ENCODE assay signal across 20 mouse cellular contexts in genomic region chr1:165755194-165755593, GRCm38 (mm10). TPM values are rescaled to one million over a fixed set of nuclear protein-coding genes. Genes with fewer than 3 reads are reported as not detected.
A peak's percentile ranks its signal among the peaks of the same experiment; 100 is the strongest.
DNase-seq lines count a peak whose midpoint lies in the region; ATAC-seq and TF ChIP-seq lines count a peak whose summit lies in the region.
"Had no signal": no experiment of that assay in that cellular context is flagged by ENCODE, and none has a peak within 500 bp of the region (broad histone marks: within the 10 kb centered on the region; RNA-seq: fewer than 3 reads in every experiment).

No protein-coding gene starts in this region.

- no peaks in the 10 kb centered on the region for H3K9me3 ChIP-seq in intestine, embryonic 14.5 days (ENCODE audit: control insufficient read depth, low read length)
- H3K9me3 ChIP-seq in intestine, embryonic 15.5 days = no peaks in the 10 kb centered on the region
- H3K9me3 ChIP-seq in kidney, postnatal 0 days (replicated peaks; ENCODE audit: low read length) = no peaks in the 10 kb centered on the region
- no peaks in the 10 kb centered on the region for H3K9me3 ChIP-seq in midbrain, embryonic 11.5 days (ENCODE audit: control insufficient read depth, low read length)
- no peaks in the 10 kb centered on the region for H3K9me3 ChIP-seq in midbrain, embryonic 10.5 days (replicated peaks)
- H3K9me3 ChIP-seq: embryonic facial prominence, embryonic 10.5 days; forebrain, embryonic 13.5 days; forebrain, embryonic 15.5 days had no signal

- H3K27ac ChIP-seq in intestine, embryonic 14.5 days (ENCODE audit: low read depth) = no peak overlapping the region
- H3K27ac ChIP-seq in intestine, embryonic 15.5 days = no peak overlapping the region
- no peak overlapping the region for H3K27ac ChIP-seq in kidney, postnatal 0 days
- H3K27ac ChIP-seq in midbrain, embryonic 11.5 days (ENCODE audit: low read depth, low read length) = no peak overlapping the region
- no peak overlapping the region for H3K27ac ChIP-seq in midbrain, embryonic 10.5 days (replicated peaks)
- H3K27ac ChIP-seq: embryonic facial prominence, embryonic 10.5 days; embryonic facial prominence, embryonic 12.5 days; forebrain, embryonic 13.5 days; forebrain, embryonic 15.5 days had no signal

- H3K4me2 ChIP-seq in intestine, embryonic 14.5 days (ENCODE audit: low read length) = no peak overlapping the region
- H3K4me2 ChIP-seq in intestine, embryonic 15.5 days (replicated peaks) = no peak overlapping the region
- H3K4me2 ChIP-seq in kidney, postnatal 0 days (ENCODE audit: low read length) = no peak overlapping the region
- no peak overlapping the region for H3K4me2 ChIP-seq in midbrain, embryonic 11.5 days
- H3K4me2 ChIP-seq: embryonic facial prominence, embryonic 12.5 days; forebrain, embryonic 13.5 days; forebrain, embryonic 15.5 days had no signal

- no peak overlapping the region for H3K4me3 ChIP-seq in intestine, embryonic 14.5 days (ENCODE audit: low read depth, low read length)
- no peak overlapping the region for H3K4me3 ChIP-seq in intestine, embryonic 15.5 days (replicated peaks)
- H3K4me3 ChIP-seq in kidney, postnatal 0 days (replicated peaks; ENCODE audit: low read depth, low read length) = no peak overlapping the region
- H3K4me3 ChIP-seq in midbrain, embryonic 11.5 days (ENCODE audit: low read depth, low read length) = no peak overlapping the region
- H3K4me3 ChIP-seq in midbrain, embryonic 10.5 days = no peak overlapping the region
- H3K4me3 ChIP-seq: embryonic facial prominence, embryonic 10.5 days; embryonic facial prominence, embryonic 12.5 days; forebrain, embryonic 13.5 days; forebrain, embryonic 15.5 days had no signal

- H3K4me1 ChIP-seq in intestine, embryonic 14.5 days (replicated peaks; ENCODE audit: control insufficient read depth, insufficient read depth, low read length) = 0 out of 2 replicates have a peak, but pooled peaks cover 4% of the 10 kb centered on the region
- no peaks in the 10 kb centered on the region for H3K4me1 ChIP-seq in intestine, embryonic 15.5 days (replicated peaks)
- H3K4me1 ChIP-seq in kidney, postnatal 0 days (replicated peaks; ENCODE audit: insufficient read depth, low read length) = no peaks in the 10 kb centered on the region
- H3K4me1 ChIP-seq in midbrain, embryonic 11.5 days (ENCODE audit: control insufficient read depth, insufficient read depth, low read length) = no peaks in the 10 kb centered on the region
- H3K4me1 ChIP-seq in midbrain, embryonic 10.5 days = no peaks in the 10 kb centered on the region
- H3K4me1 ChIP-seq: embryonic facial prominence, embryonic 12.5 days; forebrain, embryonic 13.5 days; forebrain, embryonic 15.5 days had no signal

- WGBS in intestine, embryonic 14.5 days = 33% methylated on average over 4 of the region's 4 CpGs
- WGBS in intestine, embryonic 15.5 days = 34% methylated on average over 4 of the region's 4 CpGs
- 23% methylated on average over 4 of the region's 4 CpGs for WGBS in kidney, postnatal 0 days
- WGBS in midbrain, embryonic 11.5 days = 80% methylated on average over 4 of the region's 4 CpGs
- 78% methylated on average over 4 of the region's 4 CpGs for WGBS in midbrain, embryonic 10.5 days

- no peaks in the 10 kb centered on the region for H3K36me3 ChIP-seq in intestine, embryonic 14.5 days (ENCODE audit: control insufficient read depth, insufficient read depth, low read length)
- no peaks in the 10 kb centered on the region for H3K36me3 ChIP-seq in intestine, embryonic 15.5 days
- H3K36me3 ChIP-seq in kidney, postnatal 0 days (ENCODE audit: insufficient read depth, low read length) = no peaks in the 10 kb centered on the region
- no peaks in the 10 kb centered on the region for H3K36me3 ChIP-seq in midbrain, embryonic 11.5 days (ENCODE audit: control insufficient read depth, insufficient read depth, low read length)
- H3K36me3 ChIP-seq in midbrain, embryonic 10.5 days = no peaks in the 10 kb centered on the region
- H3K36me3 ChIP-seq: embryonic facial prominence, embryonic 10.5 days; embryonic facial prominence, embryonic 12.5 days; forebrain, embryonic 15.5 days had no signal

- no peak for ATAC-seq in intestine, embryonic 14.5 days (replicated peaks; ENCODE audit: low FRiP score, low TSS enrichment, low read depth)
- ATAC-seq in intestine, embryonic 15.5 days = no peak
- no peak for ATAC-seq in kidney, postnatal 0 days (replicated peaks; ENCODE audit: low FRiP score, low read depth)
- ATAC-seq in midbrain, embryonic 11.5 days (ENCODE audit: low FRiP score) = no peak
- ATAC-seq: activated CD4-positive, CD25-positive, alpha-beta regulatory T cell, adult 4 months; forebrain, embryonic 13.5 days; forebrain, embryonic 15.5 days had no signal

- no peak for TF ChIP-seq CTCF in kidney, postnatal 0 days (IDR thresholded peaks at IDR 0.05; ENCODE audit: low read depth)

- peak; percentile 20 for DNase-seq in intestine, embryonic 14.5 days (ENCODE audit: low spot score)
- DNase-seq in kidney, postnatal 0 days (ENCODE audit: low spot score) = peak; percentile 76
- no peak for DNase-seq in kidney, postnatal 10 days
- peak; percentile 60 for DNase-seq in midbrain, embryonic 11.5 days (ENCODE audit: low spot score, missing footprints)
- no peak for DNase-seq in midbrain, embryonic 10.5 days (ENCODE audit: low spot score)
- DNase-seq in spleen, adult 18-20 months = no peak
- DNase-seq: adrenal gland, adult 8-10 months; adrenal gland, postnatal 14 days; adrenal gland, postnatal 36 days; cerebellum, adult 11-12 months; cerebellum, adult 2 months; cerebellum, adult 9-10 months; cerebellum, postnatal 10 days; cerebellum, postnatal 25 days had no signal

- H3K9ac ChIP-seq in intestine, embryonic 14.5 days (ENCODE audit: low read length) = no peak overlapping the region
- no peak overlapping the region for H3K9ac ChIP-seq in intestine, embryonic 15.5 days
- no peak overlapping the region for H3K9ac ChIP-seq in kidney, postnatal 0 days (ENCODE audit: low read depth, low read length)
- no peak overlapping the region for H3K9ac ChIP-seq in midbrain, embryonic 11.5 days (ENCODE audit: low read length)
- H3K9ac ChIP-seq: embryonic facial prominence, embryonic 12.5 days; forebrain, embryonic 13.5 days; forebrain, embryonic 15.5 days had no signal

- no peaks in the 10 kb centered on the region for H3K27me3 ChIP-seq in intestine, embryonic 14.5 days (replicated peaks; ENCODE audit: control insufficient read depth, insufficient read depth, low read length)
- H3K27me3 ChIP-seq in intestine, embryonic 15.5 days (replicated peaks) = no peaks in the 10 kb centered on the region
- H3K27me3 ChIP-seq in kidney, postnatal 0 days (ENCODE audit: insufficient read depth, low read length) = no peaks in the 10 kb centered on the region
- H3K27me3 ChIP-seq in midbrain, embryonic 11.5 days (ENCODE audit: control insufficient read depth, insufficient read depth, low read length) = no peaks in the 10 kb centered on the region
- no peaks in the 10 kb centered on the region for H3K27me3 ChIP-seq in midbrain, embryonic 10.5 days (ENCODE audit: low read depth, poor library complexity, severe bottlenecking)
- H3K27me3 ChIP-seq: embryonic facial prominence, embryonic 12.5 days; forebrain, embryonic 13.5 days; forebrain, embryonic 15.5 days had no signal

RNA-seq across cellular contexts. Expression of gene Creg1, which starts 8.4 kb away (rescaled TPM):
- 78.7 and 81.2 TPM in 2 replicates for polyA plus RNA-seq in intestine, embryonic 14.5 days (2014; fragmentation: Nextera tagmentation; extraction: Ambion mirVana)
- 101 and 124 TPM in 2 replicates for polyA plus RNA-seq in intestine, embryonic 15.5 days (2015; fragmentation: Nextera tagmentation; extraction: Ambion mirVana)
- polyA plus RNA-seq in kidney, postnatal 0 days (2015; fragmentation: Nextera tagmentation; extraction: Ambion mirVana) = 89.9 and 90.2 TPM in 2 replicates
- 37.4 and 43.4 TPM in 2 replicates for polyA plus RNA-seq in midbrain, embryonic 11.5 days (2014; fragmentation: Nextera tagmentation; extraction: Ambion mirVana)
- polyA plus RNA-seq in midbrain, embryonic 10.5 days (2016; fragmentation: Nextera tagmentation; extraction: Ambion mirVana) = 31.7 and 36.1 TPM in 2 replicates

RNA-seq across cellular contexts. Expression of gene Cd247, which starts 33.3 kb away (rescaled TPM):
- 0.81 and 1.6 TPM in 2 replicates for polyA plus RNA-seq in intestine, embryonic 14.5 days (2014; fragmentation: Nextera tagmentation; extraction: Ambion mirVana)
- 0.33 and 0.39 TPM in 2 replicates for polyA plus RNA-seq in intestine, embryonic 15.5 days (2015; fragmentation: Nextera tagmentation; extraction: Ambion mirVana)
- 0.47 and 0.67 TPM in 2 replicates for polyA plus RNA-seq in kidney, postnatal 0 days (2015; fragmentation: Nextera tagmentation; extraction: Ambion mirVana)
- 2.0 and 2.1 TPM in 2 replicates for polyA plus RNA-seq in midbrain, embryonic 11.5 days (2014; fragmentation: Nextera tagmentation; extraction: Ambion mirVana)
- 1.6 and 2.7 TPM in 2 replicates for polyA plus RNA-seq in midbrain, embryonic 10.5 days (2016; fragmentation: Nextera tagmentation; extraction: Ambion mirVana)

RNA-seq across cellular contexts. Expression of gene Rcsd1, which starts 45.6 kb away (rescaled TPM):
- polyA plus RNA-seq in intestine, embryonic 14.5 days (2014; fragmentation: Nextera tagmentation; extraction: Ambion mirVana) = 29.1 and 31.4 TPM in 2 replicates
- 32.7 and 33.8 TPM in 2 replicates for polyA plus RNA-seq in intestine, embryonic 15.5 days (2015; fragmentation: Nextera tagmentation; extraction: Ambion mirVana)
- polyA plus RNA-seq in kidney, postnatal 0 days (2015; fragmentation: Nextera tagmentation; extraction: Ambion mirVana) = 53.7 and 57.5 TPM in 2 replicates
- 5.9 and 6.6 TPM in 2 replicates for polyA plus RNA-seq in midbrain, embryonic 11.5 days (2014; fragmentation: Nextera tagmentation; extraction: Ambion mirVana)
- polyA plus RNA-seq in midbrain, embryonic 10.5 days (2016; fragmentation: Nextera tagmentation; extraction: Ambion mirVana) = 8.6 and 8.7 TPM in 2 replicates

Comparison
In these comparisons a context has a peak if more than half of its experiments do, and no peak if none do; other contexts are left out.
1. DNase-seq: peak in intestine, embryonic 14.5 days (single experiment), kidney, postnatal 0 days (single experiment) and midbrain, embryonic 11.5 days (single experiment); none in kidney, postnatal 10 days (single experiment), midbrain, embryonic 10.5 days (single experiment) and spleen, adult 18-20 months (0 of 2).